Mouse (Mus musculus) C2C12 (cell line): ENCODE data around the gene Stx7.

Experiments used
- CEBPB ChIP-seq: IDR thresholded peaks from one replicate; pipeline ENCODE4 v1.6.1; 2011; ENCODE audit warnings: low read depth, mild to moderate bottlenecking, control low read depth, moderate library complexity
- CTCF ChIP-seq: IDR thresholded peaks from one replicate; pipeline ENCODE4 v1.5.1; 2011; ENCODE audit not compliant: control insufficient read depth, insufficient read depth, insufficient read length
- FOSL1 ChIP-seq: IDR thresholded peaks from one replicate; pipeline ENCODE4 v1.8.0; 2011; ENCODE audit warnings: mild to moderate bottlenecking, low read length; ENCODE audit not compliant: poor library complexity, insufficient read depth, severe bottlenecking
- MAX ChIP-seq: IDR thresholded peaks from one replicate; pipeline ENCODE4 v1.6.1; 2011; ENCODE audit warnings: mild to moderate bottlenecking, control low read depth
- MYOD1 ChIP-seq: IDR thresholded peaks from one replicate; pipeline ENCODE4 v1.6.1; 2011; ENCODE audit warnings: low read depth; ENCODE audit not compliant: control insufficient read depth, insufficient read length
- MYOG ChIP-seq: IDR thresholded peaks from one replicate; pipeline ENCODE4 v1.6.1; 2011; ENCODE audit not compliant: control insufficient read depth, insufficient read length; ENCODE audit errors: extremely low read depth
- USF1 ChIP-seq: IDR thresholded peaks from one replicate; pipeline ENCODE4 v1.6.1; 2011; ENCODE audit warnings: low read depth, mild to moderate bottlenecking, control low read depth, moderate library complexity

- TF ChIP-seq CTCF (no peak), USF1 (no peak), MAX (no peak), CEBPB (no peak), MYOD1 (no peak), FOSL1 (no peak), MYOG (no peak)
Measured at GRCm38 (mm10) chr10:24168854-24169253, 19.8 kb downstream of the Stx7 start.
